Mouse (Mus musculus) monocyte, adult 5-6 weeks (primary cell): ENCODE measurements around the gene 1700113H08Rik. TPM values are rescaled to one million over a fixed set of nuclear protein-coding genes. Genes with fewer than 3 reads are reported as not detected.

Source experiments
- ATAC-seq: fragments of 153-309, 156-312 bp; replicated peaks from 2 replicates; pipeline ENCODE4 v1.8.0; 2017; ENCODE audit warnings: mild to moderate bottlenecking; ENCODE audit not compliant: low TSS enrichment, insufficient number of reproducible peaks, severe bottlenecking, poor library complexity, low FRiP score
- total RNA-seq: library from RNA; stranded (forward); fragments of 200-1000, 200-491, 200-594 nt; gene quantifications from 3 replicates; pipeline ENCODE4 v1.2.3, GENCODE M21; 2017

The 1700113H08Rik gene
- total RNA-seq, 1 experiment from 2014 or later: not detected

DNA sequence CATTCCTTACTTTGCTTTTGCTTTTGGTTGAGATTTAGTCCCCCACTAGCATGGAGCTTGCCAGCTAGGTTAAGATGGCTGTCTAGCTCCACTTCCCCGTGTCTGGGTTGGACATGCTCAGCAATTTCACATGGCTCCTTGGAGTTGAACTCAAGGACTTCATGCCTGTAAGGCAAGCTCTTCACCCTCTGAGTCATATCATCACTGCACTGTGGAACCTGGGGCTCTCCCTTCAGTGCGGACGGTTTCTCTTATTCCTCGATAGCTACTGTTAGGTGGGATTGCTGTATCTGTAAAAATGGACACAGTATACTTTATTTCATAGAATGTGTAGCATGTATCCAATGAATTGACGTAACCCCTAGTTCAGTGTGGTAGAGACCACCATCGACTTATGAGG is 93.2 kb downstream of the 1700113H08Rik start:
- ATAC-seq: no peak

DNA sequence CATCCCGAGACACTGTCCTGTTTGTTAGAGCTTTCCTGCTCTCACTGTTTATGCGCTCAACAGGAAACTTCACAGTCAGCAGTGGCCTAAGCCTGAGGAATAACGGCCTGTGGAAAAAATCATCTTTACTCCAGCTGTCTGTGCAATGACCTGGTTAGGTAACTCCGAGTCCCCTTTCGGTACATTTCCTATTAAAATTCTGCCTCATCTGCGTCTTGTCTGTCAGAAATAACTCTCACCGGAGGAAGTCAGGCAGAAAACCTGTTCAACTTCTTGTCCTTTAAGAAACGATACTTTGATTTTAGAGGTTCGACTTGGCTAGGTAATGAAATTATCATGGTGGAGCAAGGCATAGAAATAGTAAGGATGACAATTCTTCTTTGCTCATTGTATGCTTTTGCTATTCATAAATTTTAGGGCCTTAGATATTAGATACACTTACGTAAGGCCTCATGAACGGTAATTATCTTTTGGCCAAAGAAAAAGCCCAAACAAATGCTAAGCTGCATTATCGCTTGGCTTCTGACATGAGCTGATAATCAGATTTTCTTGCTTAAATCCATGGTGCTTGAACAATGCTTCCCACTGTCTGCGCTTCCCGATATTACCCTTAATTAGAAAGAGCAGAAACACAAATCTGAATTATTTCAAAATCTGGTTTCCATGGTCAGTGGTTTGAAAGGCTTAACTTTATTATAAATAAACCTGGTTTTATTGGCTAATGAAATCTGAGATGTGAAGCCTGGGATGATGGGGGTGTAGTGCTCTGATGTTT is 96.1 kb downstream of the 1700113H08Rik start:
- no peak for ATAC-seq

DNA sequence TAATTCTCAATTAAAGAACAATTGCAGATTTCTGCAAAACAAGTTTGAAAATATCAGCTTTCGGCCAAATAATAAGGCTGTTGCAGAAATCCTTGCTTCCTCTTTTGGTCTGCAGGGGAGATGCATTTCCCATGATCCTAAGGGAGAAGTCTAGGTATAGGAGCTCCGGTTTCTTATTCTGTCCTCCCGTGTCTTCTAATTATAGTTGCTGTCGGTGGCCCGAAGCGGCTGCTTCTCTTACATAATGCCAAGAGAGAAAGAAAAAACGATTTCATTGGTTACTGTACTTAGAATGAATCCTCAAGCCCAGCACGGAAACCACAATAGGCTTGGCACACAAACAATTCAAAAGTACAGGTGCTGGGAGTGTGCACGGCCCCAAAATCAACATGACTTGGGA is 101.9 kb downstream of the 1700113H08Rik start:
- ATAC-seq: no peak

DNA sequence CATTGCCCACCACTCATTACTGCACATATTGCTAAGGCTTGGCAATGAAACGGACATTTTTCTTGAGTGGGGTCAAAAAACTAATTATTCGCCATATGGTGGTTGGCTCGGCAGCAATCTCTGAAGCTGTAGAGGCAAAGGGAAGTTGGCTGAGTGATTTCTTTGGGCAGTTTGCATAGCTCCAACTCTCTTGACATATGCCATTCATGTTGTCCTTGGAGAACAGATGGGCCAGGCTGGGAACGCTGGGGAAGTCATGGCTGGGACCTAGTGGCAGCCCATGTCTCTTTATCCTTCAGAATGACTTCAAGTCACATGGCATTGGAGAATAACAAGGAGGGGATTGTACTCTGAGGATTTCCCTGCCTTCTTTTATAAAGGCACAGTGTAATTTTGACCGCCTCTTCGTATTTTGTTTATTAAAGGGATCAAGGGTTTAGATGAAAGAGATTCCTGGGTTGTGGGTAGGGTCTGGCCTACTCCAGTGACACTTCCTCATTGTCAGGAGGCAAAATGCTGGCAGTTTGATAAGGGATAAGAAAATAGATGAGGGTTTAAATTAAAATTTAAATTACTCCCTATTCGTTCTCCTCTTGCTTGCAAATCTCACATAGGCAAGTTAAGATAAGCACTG is 138.4 kb downstream of the 1700113H08Rik start:
- no peak for ATAC-seq

DNA sequence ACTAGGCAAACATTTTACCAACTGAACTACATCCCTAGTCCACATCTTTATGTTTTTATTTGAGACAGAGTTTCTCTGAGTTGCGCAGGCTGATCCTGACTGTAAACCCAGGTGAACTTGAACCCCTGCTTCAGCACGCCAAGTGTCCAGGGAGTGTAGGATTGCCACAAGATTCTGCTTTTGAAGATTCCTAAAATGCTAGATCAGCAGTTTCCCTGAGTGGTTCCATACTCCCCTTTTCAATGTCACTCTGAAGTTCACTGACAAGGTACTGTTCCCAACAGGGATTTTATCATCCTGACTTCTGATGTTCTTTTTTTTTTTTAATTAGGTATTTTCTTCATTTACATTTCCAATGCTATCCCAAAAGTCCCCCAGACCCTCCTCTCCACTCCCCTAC is 140.9 kb downstream of the 1700113H08Rik start:
- no peak for ATAC-seq

DNA sequence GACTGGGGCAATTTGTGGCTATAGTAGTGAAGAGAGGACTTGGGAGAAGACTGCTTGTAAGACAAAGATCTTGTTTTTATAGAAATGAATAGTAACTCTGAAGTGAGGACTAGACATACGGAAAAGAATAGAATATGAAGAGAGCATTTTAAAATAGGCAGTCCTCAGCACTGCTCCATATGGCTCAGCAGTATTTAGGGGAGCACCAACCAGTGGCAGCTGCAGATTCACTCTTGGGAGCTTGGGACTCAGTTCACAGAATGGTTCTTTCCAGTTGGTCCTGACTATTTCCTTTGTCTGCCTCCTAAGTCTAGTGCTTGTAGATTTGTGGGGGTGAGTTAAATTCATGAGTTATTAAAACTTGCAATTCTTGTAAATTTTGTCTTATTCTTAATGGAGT is 151.6 kb downstream of the 1700113H08Rik start:
- no peak for ATAC-seq

DNA sequence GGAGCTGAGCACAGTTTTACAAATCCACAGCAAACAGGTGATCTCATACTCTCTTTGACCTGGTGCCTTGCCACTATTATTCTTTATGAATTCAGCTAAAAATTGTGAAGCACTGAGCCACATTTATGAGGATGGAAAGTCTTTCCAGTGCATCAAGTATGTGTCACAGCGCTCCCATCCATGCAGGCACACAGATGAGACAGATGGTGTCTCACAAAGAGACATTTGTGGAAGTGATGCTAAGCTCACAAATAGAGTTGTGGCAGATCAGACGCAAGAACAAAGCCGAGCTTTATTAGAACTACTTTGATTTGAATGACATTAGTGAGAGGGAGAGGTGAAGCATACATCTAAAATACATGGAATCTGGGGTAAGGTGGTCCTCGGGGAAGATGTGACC is 153.2 kb downstream of the 1700113H08Rik start:
- no peak for ATAC-seq

DNA sequence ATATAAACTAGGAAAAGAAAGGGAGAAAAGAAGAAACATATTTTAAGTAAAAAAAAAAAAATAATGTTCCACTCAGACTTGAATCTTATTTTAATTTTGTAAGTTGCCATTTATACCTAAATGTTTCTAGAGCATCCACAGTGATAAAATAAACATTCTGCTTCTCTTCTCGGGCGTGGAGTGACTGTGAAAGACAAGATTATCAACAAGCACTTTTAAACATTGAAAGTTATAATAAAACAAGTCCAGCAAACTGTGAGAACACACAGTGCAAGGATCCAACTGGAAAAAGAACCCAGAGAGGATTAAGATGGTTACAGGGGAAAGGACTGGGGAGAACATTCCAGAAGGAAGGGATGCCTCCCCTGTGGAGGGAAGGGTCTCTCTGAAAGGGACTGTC is 155.0 kb downstream of the 1700113H08Rik start:
- ATAC-seq: no peak

DNA sequence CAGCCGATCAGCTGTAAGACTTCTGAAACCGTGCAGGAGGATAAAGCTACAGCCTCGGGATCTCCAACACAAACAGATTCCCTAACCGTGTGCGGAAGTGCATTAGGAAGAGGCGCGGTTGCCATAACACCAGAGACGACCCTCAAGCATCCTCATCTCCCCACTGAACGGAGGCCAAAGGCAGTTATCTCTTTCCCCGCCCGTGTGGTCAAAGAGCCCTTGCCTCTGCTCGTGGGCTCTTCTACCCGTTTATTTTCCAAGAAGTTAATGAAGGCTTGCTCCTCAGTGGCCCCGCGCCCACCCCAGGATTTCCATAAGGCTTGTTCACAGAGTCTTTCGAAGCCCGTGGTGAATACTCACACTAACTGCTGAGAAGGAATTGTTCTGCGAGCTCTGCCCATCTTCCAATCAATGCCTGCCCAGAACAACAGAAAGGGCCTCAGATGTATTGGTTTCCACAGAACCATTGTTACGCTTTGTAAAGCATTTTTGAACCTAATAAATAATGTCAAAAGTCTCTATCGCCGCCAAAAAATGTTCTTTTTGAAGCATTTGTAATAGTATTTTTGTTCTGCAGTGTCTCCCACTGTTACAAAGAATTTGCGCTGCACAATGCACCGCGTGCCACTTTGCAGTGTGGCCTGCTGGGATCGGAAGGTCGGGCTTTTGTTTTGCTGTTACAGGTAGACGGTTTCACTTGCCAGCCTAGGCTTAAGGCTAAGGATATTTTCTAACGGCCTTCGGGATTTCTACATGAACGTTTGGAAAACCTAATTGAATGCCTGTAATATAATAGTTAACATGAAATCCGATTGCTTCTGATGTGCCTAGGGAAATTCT is 172.4 kb downstream of the 1700113H08Rik start:
- ATAC-seq: no peak

DNA sequence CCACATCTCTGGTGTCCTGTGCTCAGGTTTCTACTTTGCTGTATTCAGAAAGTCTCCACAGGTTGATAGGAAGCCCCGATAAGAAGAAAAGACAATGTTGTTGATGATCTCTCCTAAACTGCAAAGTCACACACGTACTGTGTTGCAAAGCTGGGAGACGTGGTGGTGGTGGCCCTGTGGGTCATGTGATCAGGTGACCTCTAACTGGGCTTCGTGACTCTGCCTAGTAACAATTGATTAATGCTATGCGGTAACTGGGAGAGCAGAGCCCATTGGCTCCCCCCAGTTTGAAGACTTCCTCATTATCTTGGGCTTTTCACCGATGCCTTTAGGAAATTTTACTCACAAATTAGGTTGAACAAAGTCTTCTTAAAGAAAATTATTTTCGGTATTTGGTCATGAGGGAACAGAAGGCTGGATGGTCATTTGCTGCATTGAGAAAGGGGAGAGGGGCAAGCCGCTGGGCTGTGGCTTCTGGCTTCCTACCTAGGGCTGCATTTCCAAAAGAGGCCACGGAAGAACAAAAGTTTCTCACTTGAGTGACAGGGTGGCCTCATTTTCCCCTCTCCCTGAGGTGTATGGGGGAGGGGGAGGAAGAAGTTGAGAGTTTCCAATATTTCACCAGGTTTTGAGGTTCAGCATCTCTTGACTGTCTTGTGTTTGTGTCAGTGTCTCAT is 181.6 kb downstream of the 1700113H08Rik start:
- ATAC-seq: no peak

DNA sequence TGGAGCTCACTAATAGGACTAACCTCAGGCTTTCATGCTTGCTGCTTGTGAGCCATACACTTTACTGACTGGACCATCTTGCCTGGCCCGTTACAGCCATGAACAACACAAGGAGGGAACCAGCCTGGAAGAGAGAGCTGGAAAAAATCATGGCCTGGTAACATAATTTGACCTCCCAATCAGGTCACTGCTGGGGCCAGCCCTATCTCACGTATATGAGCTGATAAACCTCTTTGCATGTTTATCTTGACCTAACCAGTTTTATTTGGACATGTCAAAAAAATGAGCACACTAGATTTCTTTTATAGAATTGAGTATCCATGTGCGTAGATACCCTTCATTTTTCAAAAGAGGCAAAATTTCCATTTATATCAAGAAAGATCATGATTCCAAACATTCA is 213.9 kb downstream of the 1700113H08Rik start:
- ATAC-seq: no peak

DNA sequence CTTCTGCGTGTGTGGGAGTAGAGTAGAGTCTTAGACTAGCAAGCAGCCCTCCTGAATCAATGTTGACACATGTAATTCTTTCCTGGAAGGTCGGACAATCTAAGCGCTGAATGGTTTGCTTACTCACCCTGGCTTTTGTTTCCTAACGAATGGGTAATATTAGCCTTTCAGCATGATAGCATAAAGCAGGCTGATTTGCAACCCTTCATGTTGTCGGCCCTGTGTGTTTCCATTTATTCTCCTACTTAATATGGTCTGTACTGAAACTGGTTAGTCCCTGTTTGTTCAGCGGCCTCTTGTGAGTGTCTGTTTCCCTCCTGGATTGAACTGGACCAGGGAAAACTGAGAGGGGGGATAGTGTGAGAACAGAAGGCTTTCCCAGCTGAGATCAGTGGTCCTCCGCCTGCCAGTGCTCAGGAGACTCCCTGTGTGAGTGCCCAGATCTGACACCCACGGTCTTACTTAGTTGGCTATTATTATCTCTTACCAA is 214.3 kb downstream of the 1700113H08Rik start:
- ATAC-seq: no peak

DNA sequence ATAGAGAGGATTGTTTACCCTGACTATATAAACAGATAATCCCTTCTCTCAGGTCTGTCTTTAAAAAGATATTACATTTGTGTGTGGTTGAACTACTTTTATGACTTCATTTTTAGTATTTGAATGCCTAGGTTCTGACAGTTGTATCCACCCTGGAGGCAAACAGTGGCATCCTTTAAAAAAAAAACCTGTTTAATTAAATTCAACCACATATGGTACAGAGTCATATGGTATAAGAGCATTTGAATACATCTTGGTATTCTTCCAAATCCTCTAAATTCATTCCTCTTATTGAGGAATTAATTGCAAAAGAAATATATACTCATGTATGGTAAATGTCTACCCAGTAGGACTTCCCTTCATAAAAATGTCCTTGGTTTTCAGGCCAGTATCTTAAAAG is 217.2 kb downstream of the 1700113H08Rik start:
- ATAC-seq: no peak

Other genes starting within 250 kb of the 1700113H08Rik start
- not detected in 3 replicates for gene Stab2, start 50.0 kb upstream of the 1700113H08Rik start, total RNA-seq